Comparison of ENCODE assay signal across 7 mouse cellular contexts in the genomic region with DNA sequence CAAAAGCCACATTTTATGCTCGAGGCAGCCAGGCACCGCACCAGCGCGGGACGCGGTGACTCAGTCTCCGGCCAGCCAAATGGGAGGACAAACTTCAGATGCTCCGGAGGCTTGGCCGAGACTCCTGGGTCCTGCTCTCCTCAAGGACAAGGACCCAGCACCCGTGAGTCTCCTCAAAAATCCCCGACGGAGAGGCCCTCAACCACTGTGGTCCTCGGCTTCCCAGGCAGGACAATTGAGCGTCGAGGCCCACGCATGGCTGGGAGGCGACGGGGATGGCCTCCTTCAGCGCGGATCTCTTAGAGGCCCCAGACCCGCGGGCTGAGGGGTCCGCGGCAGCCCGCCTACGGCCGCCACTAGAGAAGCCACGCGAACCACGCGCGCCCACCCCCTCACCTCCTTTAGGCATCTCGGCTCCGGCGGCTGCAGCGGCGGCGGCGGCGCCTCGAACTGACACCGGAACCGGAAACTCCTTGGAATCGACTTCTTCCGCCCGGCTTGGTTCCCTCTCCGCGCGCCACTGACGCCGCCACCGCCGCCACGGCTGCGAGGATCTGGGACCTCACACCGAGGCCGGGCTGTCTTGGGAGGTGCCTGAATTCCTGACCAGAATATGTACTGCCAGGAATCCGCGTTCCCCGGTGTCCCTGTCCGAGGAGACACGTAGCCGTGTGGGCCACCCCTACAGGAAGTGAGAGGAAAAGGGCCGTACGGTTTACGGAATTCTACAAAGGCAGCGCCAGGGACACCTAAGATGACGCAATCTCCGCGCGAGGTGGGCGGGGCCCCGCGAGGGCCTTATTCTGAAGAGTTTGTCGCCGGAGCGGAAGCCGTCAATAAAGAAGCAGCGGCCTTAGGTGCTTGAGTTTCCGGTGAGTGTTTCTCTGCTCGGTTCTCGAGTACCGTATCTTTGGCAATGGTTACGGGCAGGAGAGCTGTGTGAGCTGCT. TPM values are rescaled to one million over a fixed set of nuclear protein-coding genes. Genes with fewer than 3 reads are reported as not detected.
DNase-seq lines count a peak whose midpoint lies in the region; ATAC-seq lines count a peak whose summit lies in the region.

A gene (minus strand): TSS at position 668 of the 949 bp plus-strand sequence.
A gene (plus strand): TSS at position 792 of the 949 bp plus-strand sequence.

- H3K4me1 ChIP-seq in embryonic facial prominence, embryonic 11.5 days (ENCODE audit: control insufficient read depth, insufficient read depth, low read length): no peaks in the 10 kb centered on the region
- H3K4me1 ChIP-seq in limb, embryonic 11.5 days (ENCODE audit: control insufficient read depth, insufficient read depth, low read length): 0 out of 2 replicates have a peak, but pooled peaks cover 4% of the 10 kb centered on the region
- peaks cover 12% of the 10 kb centered on the region for H3K4me1 ChIP-seq in midbrain, embryonic 14.5 days (ENCODE audit: control insufficient read depth, insufficient read depth, low read length)

- peak; percentile 92 for ATAC-seq in embryonic facial prominence, embryonic 11.5 days (replicated peaks; ENCODE audit: insufficient number of reproducible peaks, low FRiP score, low TSS enrichment, low read depth)
- ATAC-seq in limb, embryonic 11.5 days (ENCODE audit: insufficient number of reproducible peaks, low FRiP score, low TSS enrichment, low read depth): peak; percentile 93
- ATAC-seq in midbrain, embryonic 14.5 days (ENCODE audit: low FRiP score, low TSS enrichment): peak; percentile 95

- H3K9ac ChIP-seq in embryonic facial prominence, embryonic 11.5 days (replicated peaks; ENCODE audit: low read length): peak within 1 kb of the TSS; percentile 95
- peak within 1 kb of the TSS; percentile 91 for H3K9ac ChIP-seq in limb, embryonic 11.5 days (ENCODE audit: low read length)
- H3K9ac ChIP-seq in midbrain, embryonic 14.5 days (replicated peaks; ENCODE audit: low read length): peak within 1 kb of the TSS; percentile 70

- WGBS in embryonic facial prominence, embryonic 11.5 days: under 1% methylated on average over 76 of the region's 84 CpGs
- under 1% methylated on average over 84 of the region's 84 CpGs for WGBS in limb, embryonic 11.5 days
- WGBS in midbrain, embryonic 14.5 days: under 1% methylated on average over 84 of the region's 84 CpGs

- DNase-seq in adrenal gland, postnatal 14 days: peak; percentile 98
- DNase-seq in embryonic facial prominence, embryonic 11.5 days (ENCODE audit: low spot score): peak; percentile 96
- peak; percentile 99 for DNase-seq in heart, adult 11 months
- peak; percentile 97 for DNase-seq in kidney, adult 18-20 months
- peak; percentile 96 for DNase-seq in limb, embryonic 11.5 days (ENCODE audit: low spot score)
- peak; percentile 97 for DNase-seq in midbrain, embryonic 14.5 days
- peak; percentile 87 to 92 for DNase-seq in spleen, adult 18-20 months

- peak within 1 kb of the TSS; percentile 56 for H3K4me2 ChIP-seq in embryonic facial prominence, embryonic 11.5 days (ENCODE audit: low read depth, low read length)
- H3K4me2 ChIP-seq in limb, embryonic 11.5 days (ENCODE audit: low read depth, severe bottlenecking): peak within 1 kb of the TSS; percentile 63
- peak within 1 kb of the TSS; percentile 71 for H3K4me2 ChIP-seq in midbrain, embryonic 14.5 days (ENCODE audit: low read length)

- H3K27me3 ChIP-seq in embryonic facial prominence, embryonic 11.5 days (ENCODE audit: control insufficient read depth, insufficient read depth, low read length): no peaks in the 10 kb centered on the region
- H3K27me3 ChIP-seq in limb, embryonic 11.5 days (ENCODE audit: control insufficient read depth, insufficient read depth, low read length): no peaks in the 10 kb centered on the region
- no peaks in the 10 kb centered on the region for H3K27me3 ChIP-seq in midbrain, embryonic 14.5 days (ENCODE audit: control insufficient read depth, insufficient read depth, low read length)

- peak within 1 kb of the TSS; percentile 95 for H3K4me3 ChIP-seq in embryonic facial prominence, embryonic 11.5 days (ENCODE audit: low read depth, low read length)
- H3K4me3 ChIP-seq in limb, embryonic 11.5 days (ENCODE audit: low read depth, low read length): peak within 1 kb of the TSS; percentile 97
- H3K4me3 ChIP-seq in midbrain, embryonic 14.5 days (replicated peaks; ENCODE audit: low read depth, low read length): peak within 1 kb of the TSS; percentile 94

- H3K27ac ChIP-seq in embryonic facial prominence, embryonic 11.5 days (replicated peaks; ENCODE audit: low read depth, low read length): peak within 1 kb of the TSS; percentile 76
- H3K27ac ChIP-seq in limb, embryonic 11.5 days (replicated peaks; ENCODE audit: low read depth, low read length): peak within 1 kb of the TSS; percentile 26
- peak within 1 kb of the TSS; percentile 95 for H3K27ac ChIP-seq in midbrain, embryonic 14.5 days (replicated peaks; ENCODE audit: low read depth, low read length)

- peaks cover 8% of the 10 kb centered on the region for H3K36me3 ChIP-seq in embryonic facial prominence, embryonic 11.5 days (replicated peaks; ENCODE audit: control insufficient read depth, insufficient read depth, low read depth, low read length)
- peaks cover 10% of the 10 kb centered on the region for H3K36me3 ChIP-seq in limb, embryonic 11.5 days (ENCODE audit: control insufficient read depth, insufficient read depth, low read length)
- peaks cover 53% of the 10 kb centered on the region for H3K36me3 ChIP-seq in midbrain, embryonic 14.5 days (ENCODE audit: control insufficient read depth, insufficient read depth, low read length)

- no peaks in the 10 kb centered on the region for H3K9me3 ChIP-seq in embryonic facial prominence, embryonic 11.5 days (replicated peaks; ENCODE audit: control insufficient read depth, low read length)
- H3K9me3 ChIP-seq in limb, embryonic 11.5 days (ENCODE audit: control insufficient read depth, low read length): no peaks in the 10 kb centered on the region
- no peaks in the 10 kb centered on the region for H3K9me3 ChIP-seq in midbrain, embryonic 14.5 days (ENCODE audit: control insufficient read depth, low read length)

RNA-seq across cellular contexts. Expression of the first gene that starts in this region (rescaled TPM):
- total RNA-seq in adrenal gland, postnatal 14 days (2021): 101 and 108 TPM in 2 replicates
- polyA plus RNA-seq in embryonic facial prominence, embryonic 11.5 days (2014; fragmentation: Nextera tagmentation; extraction: Ambion mirVana): 113 and 121 TPM in 2 replicates
- polyA plus RNA-seq in limb, embryonic 11.5 days (2014; fragmentation: Nextera tagmentation; extraction: Ambion mirVana): 140 and 151 TPM in 2 replicates
- polyA plus RNA-seq in midbrain, embryonic 14.5 days (2014; fragmentation: Nextera tagmentation; extraction: Ambion mirVana): 101 and 121 TPM in 2 replicates

RNA-seq across cellular contexts. Expression of the second gene that starts in this region (rescaled TPM):
- total RNA-seq in adrenal gland, postnatal 14 days (2021): 106 and 112 TPM in 2 replicates
- polyA plus RNA-seq in embryonic facial prominence, embryonic 11.5 days (2014; fragmentation: Nextera tagmentation; extraction: Ambion mirVana): 281 and 299 TPM in 2 replicates
- polyA plus RNA-seq in limb, embryonic 11.5 days (2014; fragmentation: Nextera tagmentation; extraction: Ambion mirVana): 286 and 287 TPM in 2 replicates
- 196 and 205 TPM in 2 replicates for polyA plus RNA-seq in midbrain, embryonic 14.5 days (2014; fragmentation: Nextera tagmentation; extraction: Ambion mirVana)

Comparison
In these comparisons a context has a peak if more than half of its experiments do, and no peak if none do; other contexts are left out.
1. Peak in every context shown above with its lines: DNase-seq, ATAC-seq, H3K4me3 ChIP-seq and H3K27ac ChIP-seq.
2. H3K27ac ChIP-seq: peak in every context shown above with its lines; median percentile 95 in midbrain, embryonic 14.5 days; 76 in embryonic facial prominence, embryonic 11.5 days; 26 in limb, embryonic 11.5 days.